Mouse (Mus musculus): ENCODE measurements around the gene Stk11ip. TPM values are rescaled to one million over a fixed set of nuclear protein-coding genes. Genes with fewer than 3 reads are reported as not detected.

Gene Stk11ip
- total RNA-seq, 1 experiment from 2014 or later, result 72.0 TPM

DNA sequence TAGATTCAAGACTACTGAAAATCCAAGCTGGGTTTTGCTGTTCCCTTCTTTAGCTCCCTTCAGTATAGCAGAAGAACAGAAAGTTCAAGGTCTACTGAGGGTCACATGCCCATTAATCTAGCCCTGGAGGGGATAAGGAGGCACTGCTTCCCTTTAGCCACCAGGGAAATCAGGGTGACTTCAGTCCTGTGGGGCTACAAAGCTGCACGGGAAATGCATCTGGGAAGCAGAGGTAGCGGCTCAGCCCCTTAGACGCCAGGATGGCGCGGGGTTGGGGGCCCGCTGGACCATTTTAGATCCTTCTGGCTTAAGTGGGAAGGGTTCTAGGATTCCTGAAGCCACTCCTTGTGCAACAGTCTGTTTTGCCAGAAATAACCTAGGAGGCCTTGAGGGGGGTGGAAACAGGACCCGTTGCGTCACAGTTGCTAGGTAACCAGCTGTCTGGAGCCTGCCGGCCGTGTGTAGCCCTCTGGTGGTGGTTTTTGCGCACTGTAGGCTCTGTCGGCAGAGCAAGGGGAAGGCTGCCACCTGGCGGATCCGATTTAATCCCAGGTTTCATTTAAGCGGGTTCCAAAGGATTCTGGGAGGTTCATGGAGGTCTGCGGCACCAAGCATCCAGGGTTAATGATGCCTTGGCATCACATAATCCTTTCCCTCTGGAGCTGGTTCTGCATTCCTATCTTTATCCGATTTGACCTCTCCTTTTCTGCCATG, 38.0 kb downstream of the Stk11ip start:
- ATAC-seq (ENCODE audit: extremely low read depth, insufficient number of reproducible peaks, low FRiP score, poor library complexity, severe bottlenecking), result peak; percentile 74

DNA sequence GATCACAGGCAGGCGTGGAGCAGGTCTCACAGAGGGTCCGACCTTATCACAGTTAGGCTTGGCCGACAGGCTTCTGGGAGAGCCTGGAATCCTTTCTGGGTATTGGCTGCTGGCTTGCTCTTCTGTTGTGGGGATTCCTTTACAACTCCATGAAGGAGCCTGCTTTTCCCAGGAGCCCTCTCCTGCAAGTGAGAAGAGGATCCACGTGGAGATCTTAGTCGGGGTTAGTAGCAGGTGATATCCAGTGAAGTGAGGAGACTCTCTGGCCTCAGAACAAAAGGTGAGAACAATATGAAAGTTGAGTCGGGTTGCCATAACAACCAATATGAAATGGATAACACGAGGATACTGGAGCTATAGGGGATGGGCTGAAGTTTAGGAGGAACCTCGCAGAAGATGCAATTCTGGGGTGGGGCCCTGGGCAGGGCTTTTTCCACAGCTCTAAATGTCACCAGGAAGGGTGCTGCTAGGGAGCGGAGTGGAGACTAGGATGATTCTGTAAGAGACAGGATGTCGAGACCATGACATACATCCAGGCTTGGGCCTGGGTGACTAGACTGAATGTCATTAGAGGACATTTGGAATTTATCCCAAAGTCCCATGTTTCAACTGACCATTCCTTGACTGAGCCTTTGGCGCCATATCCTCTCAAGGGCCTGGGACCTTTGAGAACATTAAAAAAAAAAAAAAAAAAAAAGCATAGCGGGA, 39.0 kb downstream of the Stk11ip start:
- no peak for ATAC-seq (ENCODE audit: extremely low read depth, insufficient number of reproducible peaks, low FRiP score, poor library complexity, severe bottlenecking)

DNA sequence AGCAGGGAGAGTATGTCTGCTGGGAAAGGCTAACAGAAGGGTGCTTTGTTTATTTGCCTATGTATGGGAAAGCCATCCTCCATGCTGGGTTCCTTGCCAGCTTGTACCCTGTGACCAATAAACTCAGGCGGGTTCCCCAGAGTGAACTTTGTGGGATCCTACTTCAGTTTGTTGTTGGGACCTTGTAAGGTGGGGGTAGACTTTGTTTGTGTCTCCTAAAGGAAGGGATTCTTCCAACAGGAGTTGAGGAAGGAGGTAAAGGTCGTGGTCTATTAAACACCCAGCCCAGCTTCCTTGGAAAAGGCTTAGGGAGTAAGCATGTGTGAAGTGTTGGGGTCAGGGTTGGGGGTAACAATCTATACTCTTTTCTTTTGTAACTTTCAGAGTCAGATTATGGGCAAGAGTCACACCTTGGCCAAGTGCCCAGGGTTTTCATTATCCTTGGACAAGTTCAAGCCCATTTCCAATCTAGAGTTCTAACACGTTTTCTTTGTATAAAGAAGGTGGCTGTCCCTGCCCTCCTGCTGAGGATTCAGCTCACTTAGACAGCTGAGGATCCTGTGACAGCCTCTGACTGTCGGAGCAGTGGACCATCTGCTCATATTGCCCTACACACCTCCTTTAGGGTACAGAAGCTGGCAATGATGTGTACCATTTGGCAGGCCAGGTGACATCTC, 40.0 kb downstream of the Stk11ip start:
- ATAC-seq (ENCODE audit: extremely low read depth, insufficient number of reproducible peaks, low FRiP score, poor library complexity, severe bottlenecking), result no peak

DNA sequence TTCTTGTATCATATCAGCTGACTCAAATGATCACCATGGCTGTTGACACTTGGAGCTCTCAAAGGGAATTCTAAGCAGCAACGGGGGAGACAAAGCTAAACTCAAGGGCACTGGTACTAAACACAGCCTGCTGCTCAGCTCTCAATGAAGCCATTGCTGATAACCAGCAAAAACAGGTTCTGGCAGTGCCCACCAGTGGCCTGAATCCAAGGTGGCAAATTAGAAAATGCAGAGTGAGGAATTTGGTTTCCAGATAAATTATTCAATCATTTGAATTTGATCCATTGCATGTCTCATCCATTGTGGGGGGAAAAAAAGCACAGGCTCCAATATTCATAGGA, 40.5 kb downstream of the Stk11ip start:
- ATAC-seq (ENCODE audit: extremely low read depth, insufficient number of reproducible peaks, low FRiP score, poor library complexity, severe bottlenecking), result no peak

DNA sequence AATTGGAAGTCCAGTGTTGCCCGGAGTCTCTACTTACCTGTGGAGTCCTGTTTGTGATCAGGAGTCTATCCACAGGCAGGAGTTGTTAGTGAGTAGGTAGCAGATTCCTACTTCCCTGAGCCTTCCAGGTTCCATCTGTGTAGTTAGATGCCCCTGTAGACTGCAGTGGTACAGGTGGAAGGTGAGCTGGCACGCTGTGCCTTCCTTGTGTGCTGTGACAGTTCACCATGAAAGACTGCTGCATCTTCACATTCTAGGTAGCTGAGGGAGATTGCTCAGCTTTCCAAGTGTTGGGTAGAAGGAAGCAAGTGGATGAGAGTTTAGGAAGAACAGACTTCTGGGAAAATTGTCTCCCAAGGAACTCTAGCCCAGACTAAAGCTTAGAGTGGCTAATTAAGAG, 42.8 kb downstream of the Stk11ip start:
- no peak for ATAC-seq (ENCODE audit: extremely low read depth, insufficient number of reproducible peaks, low FRiP score, poor library complexity, severe bottlenecking)

DNA sequence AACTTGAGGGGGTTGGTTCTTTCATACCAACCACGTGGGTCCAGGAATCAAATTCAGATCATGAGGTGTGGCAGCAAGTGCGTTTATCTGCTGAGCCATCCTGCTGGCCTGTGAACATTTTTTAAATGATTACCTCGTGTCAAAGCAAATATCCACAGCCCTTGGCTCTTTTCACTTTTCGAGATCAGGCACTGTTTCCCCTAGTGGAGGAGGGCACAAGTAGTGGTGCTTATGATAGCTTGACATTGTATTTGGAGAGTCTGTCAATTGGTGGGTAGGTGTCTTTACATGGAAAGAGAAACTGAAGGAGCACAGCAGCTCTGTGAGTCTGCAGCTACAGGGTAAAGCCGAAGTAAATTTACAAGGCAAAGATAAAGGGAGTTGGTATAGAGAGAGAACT, 43.6 kb downstream of the Stk11ip start:
- ATAC-seq (ENCODE audit: extremely low read depth, insufficient number of reproducible peaks, low FRiP score, poor library complexity, severe bottlenecking), result no peak

DNA sequence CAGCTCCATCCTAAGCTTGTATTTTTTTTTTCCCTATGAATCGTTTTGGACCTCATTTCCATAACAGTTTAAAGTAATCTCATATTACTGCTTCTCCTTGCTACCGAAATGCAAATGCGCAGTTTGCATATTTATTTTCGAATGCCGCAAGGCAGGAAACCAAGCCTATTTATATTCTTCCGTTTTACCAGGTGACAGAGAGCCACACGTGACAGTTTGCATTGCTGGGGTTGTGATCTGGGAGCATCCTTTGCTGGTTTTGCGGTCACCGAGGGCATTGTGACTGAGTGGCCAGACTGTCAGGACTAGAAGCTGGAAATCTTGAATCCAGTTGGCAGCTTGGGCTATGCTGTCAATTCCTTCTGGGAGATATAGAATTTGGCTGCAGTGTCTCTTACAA, 44.3 kb downstream of the Stk11ip start:
- peak; percentile 75 for ATAC-seq (ENCODE audit: extremely low read depth, insufficient number of reproducible peaks, low FRiP score, poor library complexity, severe bottlenecking)

DNA sequence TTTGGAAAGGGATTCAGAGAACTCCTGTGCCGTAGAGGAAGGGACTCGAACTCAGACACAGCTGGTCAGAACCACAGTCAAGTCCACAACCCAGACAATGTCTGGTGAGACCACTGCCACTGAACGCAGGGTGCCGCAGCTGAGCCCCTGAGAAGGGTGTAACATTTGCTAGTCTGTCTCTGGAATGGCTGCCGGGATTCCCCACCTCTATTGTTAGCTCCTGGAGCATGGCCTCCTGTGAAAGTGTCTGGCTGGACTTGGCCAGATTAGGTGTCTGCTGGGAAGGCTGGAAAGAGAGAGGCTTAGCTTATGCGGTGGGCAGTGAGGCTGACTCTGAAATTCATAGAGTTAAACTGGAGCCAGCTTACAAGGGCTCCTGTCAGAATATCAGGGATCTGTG, 49.1 kb downstream of the Stk11ip start:
- ATAC-seq (ENCODE audit: extremely low read depth, insufficient number of reproducible peaks, low FRiP score, poor library complexity, severe bottlenecking), result no peak

DNA sequence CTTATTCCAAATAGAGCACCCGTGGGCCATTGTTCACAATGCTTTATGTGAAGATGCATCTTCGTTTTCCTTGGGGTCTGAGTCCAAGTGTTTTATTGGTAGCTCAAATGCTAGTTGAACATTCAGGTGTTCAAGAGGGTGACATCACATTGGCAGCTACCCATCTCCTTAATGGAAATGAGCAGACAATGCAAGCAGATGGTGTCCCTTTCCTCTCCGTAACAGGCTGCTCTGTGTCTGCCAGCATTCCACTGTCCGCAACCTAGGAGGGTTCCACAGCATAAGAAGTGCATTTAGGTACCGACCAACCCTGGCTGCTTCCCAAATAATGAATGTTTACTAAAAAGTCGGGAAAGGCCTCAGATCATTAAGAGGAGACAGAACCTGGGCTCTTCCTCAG, 51.4 kb downstream of the Stk11ip start:
- no peak for ATAC-seq (ENCODE audit: extremely low read depth, insufficient number of reproducible peaks, low FRiP score, poor library complexity, severe bottlenecking)

DNA sequence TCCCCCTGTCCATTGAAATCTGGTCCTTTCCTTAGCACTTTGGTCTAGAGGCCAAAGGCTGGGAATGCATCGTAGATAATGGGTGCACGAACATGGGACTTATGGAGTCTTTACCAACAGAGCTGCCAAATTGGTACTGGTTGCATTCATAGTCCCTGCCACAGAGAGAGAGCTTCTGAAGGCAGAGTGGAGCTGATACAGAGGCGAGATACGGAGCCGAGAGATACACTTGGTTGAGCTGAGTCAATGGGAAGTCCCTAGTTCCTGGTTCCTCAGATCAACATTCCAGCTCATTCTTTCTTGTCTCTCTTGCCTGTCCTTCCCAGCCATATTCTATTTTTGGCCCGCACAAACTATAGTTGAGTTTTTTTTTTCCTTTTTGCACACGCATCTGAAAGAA, 52.4 kb downstream of the Stk11ip start:
- ATAC-seq (ENCODE audit: extremely low read depth, insufficient number of reproducible peaks, low FRiP score, poor library complexity, severe bottlenecking), result no peak

DNA sequence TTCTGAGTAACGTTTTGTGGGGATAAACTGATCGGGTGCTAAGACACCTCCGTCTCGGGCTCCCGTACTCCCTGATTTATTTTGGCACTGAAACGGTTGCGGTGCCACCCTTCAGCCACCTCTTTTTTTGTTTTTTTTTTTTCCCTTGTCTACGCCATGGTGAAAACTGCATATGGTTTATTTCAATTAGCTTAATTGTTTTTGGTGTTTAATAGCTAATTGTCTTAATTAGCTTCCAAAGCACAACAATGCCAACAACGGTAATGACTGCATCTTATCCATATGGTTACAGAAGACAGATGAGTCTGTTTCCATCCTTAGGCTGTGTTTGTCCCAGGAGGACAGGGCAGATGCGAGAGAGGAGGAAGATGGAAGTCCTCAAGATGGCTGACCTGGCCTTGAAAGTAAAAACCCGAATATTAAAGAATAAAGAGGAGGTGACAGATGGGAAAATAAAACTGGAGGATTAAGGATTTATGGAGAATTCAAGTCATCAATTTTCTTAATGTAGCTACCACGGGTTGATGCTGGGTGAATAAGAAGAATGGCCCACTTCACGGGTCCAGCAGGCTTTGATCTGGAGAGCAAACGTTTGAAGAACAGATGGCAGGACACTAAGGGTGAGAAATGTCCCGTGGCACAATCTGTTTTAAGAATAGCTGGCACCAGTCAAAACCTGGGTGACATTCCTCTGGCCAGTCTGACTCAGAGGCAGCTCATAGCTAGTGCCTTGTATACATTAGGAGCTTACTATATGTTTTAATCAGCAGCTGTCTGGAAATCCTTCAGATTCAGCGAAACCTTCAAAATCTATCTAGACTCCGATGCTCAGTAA, 53.4 kb downstream of the Stk11ip start:
- ATAC-seq (ENCODE audit: extremely low read depth, insufficient number of reproducible peaks, low FRiP score, poor library complexity, severe bottlenecking), result no peak

DNA sequence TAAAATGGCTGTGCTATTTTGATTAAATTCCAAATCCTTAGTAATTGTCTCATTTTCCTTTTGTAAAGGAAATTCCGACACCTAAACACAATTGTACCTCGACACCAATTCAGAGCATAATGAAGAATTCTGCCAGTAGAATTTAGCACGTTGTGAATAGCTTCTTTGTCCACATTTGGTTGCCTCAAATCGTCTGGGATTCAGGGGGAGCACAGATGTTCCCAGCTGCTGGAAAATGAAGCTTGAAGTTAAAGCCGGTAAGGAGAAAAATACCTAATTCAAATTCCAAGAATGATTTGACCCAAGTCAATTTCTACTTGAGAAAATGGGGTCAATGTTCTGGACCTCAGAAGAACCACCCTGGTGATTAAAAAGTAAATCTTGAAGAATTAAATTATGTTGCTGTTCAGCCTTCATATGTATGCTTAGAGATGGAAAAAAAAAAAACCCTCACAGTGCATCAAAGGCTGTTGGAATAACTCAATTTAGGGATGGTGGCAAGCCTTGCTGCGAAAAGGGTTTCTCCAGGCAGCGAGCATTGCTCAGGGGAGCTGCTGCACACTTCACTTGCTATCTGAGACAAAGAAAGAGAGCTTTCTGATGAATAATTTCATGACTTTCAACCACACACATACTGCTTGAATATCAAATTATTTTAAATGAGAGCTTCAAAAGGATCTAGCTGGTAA, 60.8 kb downstream of the Stk11ip start:
- no peak for ATAC-seq (ENCODE audit: extremely low read depth, insufficient number of reproducible peaks, low FRiP score, poor library complexity, severe bottlenecking)

DNA sequence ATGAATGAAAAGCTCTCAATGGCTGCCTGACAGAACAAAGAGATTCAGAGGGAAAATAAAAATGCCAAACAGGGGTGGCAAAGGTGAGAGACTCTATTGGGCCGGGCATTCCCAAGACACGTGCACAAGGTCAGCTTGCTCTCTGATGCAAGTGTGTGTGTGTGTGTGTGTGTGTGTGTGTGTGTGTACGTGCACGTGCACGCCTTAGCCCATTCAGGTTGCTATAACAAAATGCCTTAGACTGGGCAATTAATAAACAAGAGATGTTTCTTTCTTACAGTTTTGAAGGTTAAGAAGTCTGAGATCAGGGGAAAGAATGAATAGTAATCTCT, 61.3 kb downstream of the Stk11ip start:
- no peak for ATAC-seq (ENCODE audit: extremely low read depth, insufficient number of reproducible peaks, low FRiP score, poor library complexity, severe bottlenecking)

DNA sequence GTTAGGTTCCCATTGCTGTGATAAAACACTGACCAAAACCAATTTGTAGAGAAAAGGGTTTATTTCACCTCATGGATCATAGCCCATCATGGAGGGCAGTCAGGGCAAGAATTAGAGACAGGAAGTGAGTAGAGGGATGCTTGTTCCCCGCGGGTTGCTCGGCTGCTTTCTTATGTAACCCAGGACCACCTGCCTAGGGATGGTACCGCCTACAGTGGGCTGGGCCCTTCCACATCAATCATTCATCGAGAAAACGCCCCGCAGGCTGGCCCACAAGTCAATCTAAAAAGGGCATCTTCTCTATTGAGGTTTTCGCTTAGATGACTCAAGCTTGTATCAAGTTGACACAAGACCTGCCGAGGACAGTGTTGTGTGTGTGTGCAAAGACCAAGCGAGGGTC, 61.7 kb downstream of the Stk11ip start:
- no peak for ATAC-seq (ENCODE audit: extremely low read depth, insufficient number of reproducible peaks, low FRiP score, poor library complexity, severe bottlenecking)

DNA sequence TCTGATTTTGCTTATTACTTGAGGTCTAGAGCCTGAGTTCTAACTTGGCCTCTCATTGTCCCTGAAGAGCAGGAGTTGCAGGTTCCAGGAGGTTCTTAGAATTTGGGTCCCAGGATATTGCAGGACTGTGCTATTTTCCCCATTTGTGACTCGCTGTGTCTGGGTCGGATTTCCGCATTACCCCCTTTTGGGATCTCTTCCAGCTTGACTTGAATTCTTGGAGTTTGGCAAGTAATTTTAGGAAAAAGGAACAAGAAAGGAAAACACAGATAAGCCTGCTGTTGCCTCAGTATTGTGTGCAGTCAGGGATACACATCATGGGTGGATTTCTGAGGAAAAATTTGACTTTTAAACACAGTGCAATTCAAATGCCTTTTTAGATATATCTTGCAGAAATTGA, 65.5 kb downstream of the Stk11ip start:
- ATAC-seq (ENCODE audit: extremely low read depth, insufficient number of reproducible peaks, low FRiP score, poor library complexity, severe bottlenecking), result no peak

Data from neutrophil, adult 5-6 weeks (primary cell).